Mouse (Mus musculus) forebrain, embryonic 10.5 days (tissue): ENCODE measurements around the gene Ank2. TPM values are rescaled to one million over a fixed set of nuclear protein-coding genes. Genes with fewer than 3 reads are reported as not detected.
A peak's percentile ranks its signal among the peaks of the same experiment; 100 is the strongest.

Experiments
- DNase-seq: peaks from one replicate; pipeline ENCODE4 v3.0.0-alpha.2; 2017; ENCODE audit warnings: low spot score; ENCODE audit errors: extremely low spot score
- H3K27ac ChIP-seq: fragments of 300-500 bp; sonication (generic); 2 replicates; pipeline ENCODE4 v1.5.1; 2016; ENCODE audit warnings: mild to moderate bottlenecking
- H3K27me3 ChIP-seq: fragments of 300-500 bp; sonication (generic); 2 replicates; pipeline ENCODE4 v1.6.1; 2016; ENCODE audit warnings: mild to moderate bottlenecking; ENCODE audit not compliant: poor library complexity, severe bottlenecking
- H3K36me3 ChIP-seq: fragments of 300-500 bp; sonication (generic); replicated peaks from 2 replicates; pipeline ENCODE4 v1.6.1; 2016; ENCODE audit warnings: mild to moderate bottlenecking, moderate library complexity
- H3K4me1 ChIP-seq: fragments of 300-500 bp; sonication (generic); 2 replicates; pipeline ENCODE4 v1.6.1; 2016
- H3K4me3 ChIP-seq: fragments of 300-500 bp; sonication (generic); 2 replicates; pipeline ENCODE4 v1.5.1; 2016; ENCODE audit warnings: mild to moderate bottlenecking, moderate library complexity
- H3K9me3 ChIP-seq: fragments of 300-500 bp; sonication (generic); 2 replicates; pipeline ENCODE4 v1.6.1; 2016; ENCODE audit warnings: mild to moderate bottlenecking, moderate library complexity
- WGBS: fragments of 180-500 bp; shearing (Covaris S2); methylation state at CpG from one replicate; pipeline ENCODE4 v1.1.7; 2016; 5-methylcytosine and 5-hydroxymethylcytosine counted together
- polyA plus RNA-seq: library from polyadenylated mRNA; unstranded; fragments of >200 nt; fragmentation: Nextera tagmentation; extraction: Ambion mirVana; gene quantifications from 2 replicates; pipeline ENCODE4 v1.2.1, GENCODE M21; 2016

Ank2 gene
- polyA plus RNA-seq, 1 experiment from 2014 or later: 36.3 TPM

GRCm38 (mm10) chr3:126996721-126997120 is 502.4 kb downstream of the Ank2 start:
- WGBS: 66% methylated on average over 8 of the region's 8 CpGs
- Histone ChIP-seq H3K4me1 (peaks cover 62% of the 10 kb centered on the region), H3K4me3 (peak overlapping the region; percentile 47), H3K27ac (peak overlapping the region; percentile 88), H3K36me3 (no peaks in the 10 kb centered on the region), H3K9me3 (no peaks in the 10 kb centered on the region), H3K27me3 (no peaks in the 10 kb centered on the region)
- no peak for DNase-seq

- Histone ChIP-seq H3K4me3 (no peak overlapping the region), H3K4me1 (peaks cover 62% of the 10 kb centered on the region), H3K9me3 (no peaks in the 10 kb centered on the region), H3K27me3 (no peaks in the 10 kb centered on the region), H3K36me3 (no peaks in the 10 kb centered on the region), H3K27ac (no peak overlapping the region)
- WGBS: 76% methylated on average over 4 of the region's 4 CpGs
- no peak for DNase-seq
Observed at GRCm38 (mm10) chr3:126995970-126996369, 503.2 kb downstream of the Ank2 start.

GRCm38 (mm10) chr3:126994149-126994548 is 505.0 kb downstream of the Ank2 start:
- no peak overlapping the region for H3K4me3 ChIP-seq
- H3K9me3 ChIP-seq: no peaks in the 10 kb centered on the region
- WGBS: 55% methylated on average over 7 of the region's 7 CpGs
- H3K27ac ChIP-seq: peak overlapping the region; percentile 48; the same call in 1 of the 2 replicates
- no peaks in the 10 kb centered on the region for H3K36me3 ChIP-seq
- H3K27me3 ChIP-seq: no peaks in the 10 kb centered on the region
- no peak for DNase-seq
- H3K4me1 ChIP-seq: peaks cover 60% of the 10 kb centered on the region

GRCm38 (mm10) chr3:126989936-126990335 is 509.2 kb downstream of the Ank2 start:
- Histone ChIP-seq H3K36me3 (0 out of 2 replicates have a peak, but pooled peaks cover 6% of the 10 kb centered on the region), H3K4me1 (peaks cover 20% of the 10 kb centered on the region), H3K27me3 (no peaks in the 10 kb centered on the region), H3K9me3 (no peaks in the 10 kb centered on the region), H3K27ac (no peak overlapping the region), H3K4me3 (no peak overlapping the region)
- 92% methylated on average over 3 of the region's 3 CpGs for WGBS
- DNase-seq: no peak

GRCm38 (mm10) chr3:126986687-126987086 is 512.5 kb downstream of the Ank2 start:
- no peak for DNase-seq
- H3K4me3 ChIP-seq: no peak overlapping the region
- no peaks in the 10 kb centered on the region for H3K4me1 ChIP-seq
- no peaks in the 10 kb centered on the region for H3K9me3 ChIP-seq
- H3K36me3 ChIP-seq: peaks cover 6% of the 10 kb centered on the region; the same call in 1 of the 2 replicates
- 87% methylated on average over 3 of the region's 3 CpGs for WGBS
- H3K27me3 ChIP-seq: no peaks in the 10 kb centered on the region
- H3K27ac ChIP-seq: no peak overlapping the region

GRCm38 (mm10) chr3:126982814-126983213 is 516.3 kb downstream of the Ank2 start:
- no peaks in the 10 kb centered on the region for H3K9me3 ChIP-seq

GRCm38 (mm10) chr3:126981163-126981562 is 518.0 kb downstream of the Ank2 start:
- no peak for DNase-seq
- Histone ChIP-seq H3K36me3 (peaks cover 12% of the 10 kb centered on the region), H3K4me1 (peaks cover 8% of the 10 kb centered on the region), H3K9me3 (no peaks in the 10 kb centered on the region), H3K27me3 (no peaks in the 10 kb centered on the region), H3K27ac (no peak overlapping the region), H3K4me3 (no peak overlapping the region)
- WGBS: 95% methylated on average over 3 of the region's 3 CpGs

More at GRCm38 (mm10) chr3:126982814-126983213, 516.3 kb downstream of the Ank2 start:
- 92% methylated on average over 5 of the region's 5 CpGs for WGBS
- Histone ChIP-seq H3K4me1 (no peaks in the 10 kb centered on the region), H3K36me3 (peaks cover 18% of the 10 kb centered on the region), H3K4me3 (no peak overlapping the region), H3K27ac (no peak overlapping the region), H3K27me3 (no peaks in the 10 kb centered on the region)
- no peak for DNase-seq

GRCm38 (mm10) chr3:126979635-126980034 is 519.5 kb downstream of the Ank2 start:
- no peak for DNase-seq
- Histone ChIP-seq H3K9me3 (no peaks in the 10 kb centered on the region), H3K27me3 (no peaks in the 10 kb centered on the region), H3K4me3 (no peak overlapping the region), H3K4me1 (peaks cover 13% of the 10 kb centered on the region), H3K27ac (no peak overlapping the region), H3K36me3 (peaks cover 12% of the 10 kb centered on the region)
- 83% methylated on average over 3 of the region's 3 CpGs for WGBS

- peaks cover 12% of the 10 kb centered on the region for H3K36me3 ChIP-seq
- peaks cover 13% of the 10 kb centered on the region for H3K4me1 ChIP-seq
- no peaks in the 10 kb centered on the region for H3K27me3 ChIP-seq
- DNase-seq: peak; percentile 64
- 64% methylated on average over 11 of the region's 11 CpGs for WGBS
- no peaks in the 10 kb centered on the region for H3K9me3 ChIP-seq
- no peak overlapping the region for H3K27ac ChIP-seq
- no peak overlapping the region for H3K4me3 ChIP-seq
Observed at GRCm38 (mm10) chr3:126978768-126979410, 520.3 kb downstream of the Ank2 start.

GRCm38 (mm10) chr3:126977399-126977798 is 521.8 kb downstream of the Ank2 start:
- 76% methylated on average over 6 of the region's 6 CpGs for WGBS
- H3K9me3 ChIP-seq: no peaks in the 10 kb centered on the region

GRCm38 (mm10) chr3:126976793-126977192 is 522.4 kb downstream of the Ank2 start:
- 90% methylated on average over 16 of the region's 16 CpGs for WGBS
- DNase-seq: no peak
- H3K36me3 ChIP-seq: peaks cover 12% of the 10 kb centered on the region
- H3K27ac ChIP-seq: no peak overlapping the region
- H3K9me3 ChIP-seq: no peaks in the 10 kb centered on the region
- no peak overlapping the region for H3K4me3 ChIP-seq
- H3K4me1 ChIP-seq: peaks cover 13% of the 10 kb centered on the region
- no peaks in the 10 kb centered on the region for H3K27me3 ChIP-seq

More at GRCm38 (mm10) chr3:126977399-126977798, 521.8 kb downstream of the Ank2 start:
- H3K4me3 ChIP-seq: no peak overlapping the region
- no peak overlapping the region for H3K27ac ChIP-seq
- peaks cover 13% of the 10 kb centered on the region for H3K4me1 ChIP-seq
- DNase-seq: no peak
- H3K36me3 ChIP-seq: peaks cover 12% of the 10 kb centered on the region
- no peaks in the 10 kb centered on the region for H3K27me3 ChIP-seq

- H3K9me3 ChIP-seq: no peaks in the 10 kb centered on the region
- no peaks in the 10 kb centered on the region for H3K27me3 ChIP-seq
- no peak overlapping the region for H3K4me3 ChIP-seq
- H3K36me3 ChIP-seq: peaks cover 3% of the 10 kb centered on the region; the same call in 1 of the 2 replicates
- 85% methylated on average over 5 of the region's 5 CpGs for WGBS
- H3K4me1 ChIP-seq: peaks cover 13% of the 10 kb centered on the region
- no peak overlapping the region for H3K27ac ChIP-seq
- DNase-seq: no peak
Observed at GRCm38 (mm10) chr3:126975409-126975808, 523.7 kb downstream of the Ank2 start.

- Histone ChIP-seq H3K9me3 (no peaks in the 10 kb centered on the region), H3K4me3 (no peak overlapping the region), H3K4me1 (peaks cover 13% of the 10 kb centered on the region), H3K27me3 (no peaks in the 10 kb centered on the region), H3K36me3 (no peaks in the 10 kb centered on the region; the same call in 1 of the 2 replicates), H3K27ac (no peak overlapping the region)
- no peak for DNase-seq
- WGBS: 89% methylated on average over 2 of the region's 2 CpGs
Observed at GRCm38 (mm10) chr3:126973551-126973950, 525.6 kb downstream of the Ank2 start.
